Mouse (Mus musculus): ENCODE measurements at regions not wholly inside any gene's neighbourhood (a gene's known extent, or its start where the extent isn't known, plus 50 kb on each side); places are given as distances from the start of the nearest gene placed in this dataset.

- no peak overlapping the region for H3K4me3 ChIP-seq (ENCODE audit: low read depth, low read length)
- H3K27ac ChIP-seq (ENCODE audit: insufficient read depth, low read depth, low read length): no peak overlapping the region
- H3K27me3 ChIP-seq (ENCODE audit: control insufficient read depth, insufficient read depth, low read length): no peaks in the 10 kb centered on the region
- no peak for TF ChIP-seq POLR2A (IDR thresholded peaks at IDR 0.05; ENCODE audit: low read depth, low read length)
- TF ChIP-seq CTCF (IDR thresholded peaks at IDR 0.05; ENCODE audit: extremely low read depth, insufficient read length, insufficient replicate concordance, low read depth, low read length): no peak
- no peaks in the 10 kb centered on the region for H3K4me1 ChIP-seq (ENCODE audit: control insufficient read depth, insufficient read depth, insufficient read length, low read length)
- no peaks in the 10 kb centered on the region for H3K36me3 ChIP-seq (ENCODE audit: control insufficient read depth, insufficient read depth, low read length)
- WGBS: 84% methylated on average over 4 of the region's 4 CpGs
Measured at GRCm38 (mm10) chr12:15932067-15932466, 115.3 kb upstream of the Trib2 start.

DNA sequence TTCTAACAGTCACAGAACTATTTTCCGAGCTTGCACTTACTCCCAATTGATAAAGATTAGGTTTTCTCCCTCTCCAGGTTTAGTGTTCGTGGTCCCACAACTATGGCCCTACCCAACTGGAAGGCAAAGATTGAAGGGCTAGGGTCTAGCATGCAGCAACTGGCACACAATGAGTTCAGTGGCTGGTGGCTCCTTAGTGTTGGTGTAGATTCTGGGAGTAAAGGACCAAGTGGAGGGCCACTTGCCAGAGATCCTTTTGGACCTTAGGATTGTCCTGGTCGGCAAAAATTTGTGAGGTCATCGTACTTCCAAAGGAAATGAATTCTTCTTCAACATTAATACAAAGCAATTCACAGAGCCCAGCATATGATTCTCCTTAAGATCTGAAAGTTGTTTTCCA is 114.8 kb upstream of the Trib2 start:
- TF ChIP-seq CTCF (IDR thresholded peaks at IDR 0.05; ENCODE audit: extremely low read depth, insufficient read length, insufficient replicate concordance, low read depth, low read length) (no peak), POLR2A (IDR thresholded peaks at IDR 0.05; ENCODE audit: low read depth, low read length) (no peak)
- WGBS: 90% methylated on average over 4 of the region's 4 CpGs
- Histone ChIP-seq H3K4me3 (ENCODE audit: low read depth, low read length) (no peak overlapping the region), H3K36me3 (ENCODE audit: control insufficient read depth, insufficient read depth, low read length) (no peaks in the 10 kb centered on the region), H3K4me1 (ENCODE audit: control insufficient read depth, insufficient read depth, insufficient read length, low read length) (no peaks in the 10 kb centered on the region), H3K27ac (ENCODE audit: insufficient read depth, low read depth, low read length) (no peak overlapping the region), H3K27me3 (ENCODE audit: control insufficient read depth, insufficient read depth, low read length) (no peaks in the 10 kb centered on the region)

GRCm38 (mm10) chr12:15930155-15930554 is 113.4 kb upstream of the Trib2 start:
- Histone ChIP-seq H3K27ac (ENCODE audit: insufficient read depth, low read depth, low read length) (no peak overlapping the region), H3K36me3 (ENCODE audit: control insufficient read depth, insufficient read depth, low read length) (no peaks in the 10 kb centered on the region), H3K4me3 (ENCODE audit: low read depth, low read length) (no peak overlapping the region), H3K27me3 (ENCODE audit: control insufficient read depth, insufficient read depth, low read length) (no peaks in the 10 kb centered on the region), H3K4me1 (ENCODE audit: control insufficient read depth, insufficient read depth, insufficient read length, low read length) (no peaks in the 10 kb centered on the region)
- WGBS: 93% methylated on average over 3 of the region's 3 CpGs
- TF ChIP-seq POLR2A (IDR thresholded peaks at IDR 0.05; ENCODE audit: low read depth, low read length) (no peak), CTCF (IDR thresholded peaks at IDR 0.05; ENCODE audit: extremely low read depth, insufficient read length, insufficient replicate concordance, low read depth, low read length) (no peak)

DNA sequence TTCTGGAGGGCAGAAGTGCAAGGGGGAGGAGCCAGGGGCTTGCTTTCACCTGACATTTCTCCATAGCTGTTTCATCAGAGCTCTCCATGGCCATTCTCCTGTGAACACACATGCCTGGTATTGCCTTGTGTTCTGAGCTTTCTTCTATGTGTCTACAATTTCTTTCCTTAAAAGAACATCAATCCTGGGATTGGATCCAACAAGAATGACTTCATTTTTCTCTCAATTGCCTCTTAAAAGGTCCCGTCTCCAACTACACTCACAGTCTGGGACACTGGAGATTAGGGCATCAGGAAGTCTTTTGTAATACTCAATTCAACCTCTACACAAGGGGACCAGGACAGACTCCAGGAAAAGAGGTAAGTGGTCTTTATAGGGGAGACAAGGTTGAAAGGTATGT is 112.8 kb upstream of the Trib2 start:
- no peak overlapping the region for H3K27ac ChIP-seq (ENCODE audit: insufficient read depth, low read depth, low read length)
- no peaks in the 10 kb centered on the region for H3K27me3 ChIP-seq (ENCODE audit: control insufficient read depth, insufficient read depth, low read length)
- H3K4me1 ChIP-seq (ENCODE audit: control insufficient read depth, insufficient read depth, insufficient read length, low read length): no peaks in the 10 kb centered on the region
- H3K4me3 ChIP-seq (ENCODE audit: low read depth, low read length): no peak overlapping the region
- WGBS: 78% methylated on average over 1 of the region's 1 CpGs
- TF ChIP-seq CTCF (IDR thresholded peaks at IDR 0.05; ENCODE audit: extremely low read depth, insufficient read length, insufficient replicate concordance, low read depth, low read length): no peak
- no peak for TF ChIP-seq POLR2A (IDR thresholded peaks at IDR 0.05; ENCODE audit: low read depth, low read length)
- no peaks in the 10 kb centered on the region for H3K36me3 ChIP-seq (ENCODE audit: control insufficient read depth, insufficient read depth, low read length)

GRCm38 (mm10) chr12:15918291-15918690 is 101.6 kb upstream of the Trib2 start:
- TF ChIP-seq CTCF (IDR thresholded peaks at IDR 0.05; ENCODE audit: extremely low read depth, insufficient read length, insufficient replicate concordance, low read depth, low read length): no peak
- TF ChIP-seq POLR2A (IDR thresholded peaks at IDR 0.05; ENCODE audit: low read depth, low read length): no peak
- H3K4me1 ChIP-seq (ENCODE audit: control insufficient read depth, insufficient read depth, insufficient read length, low read length): no peaks in the 10 kb centered on the region
- H3K36me3 ChIP-seq (ENCODE audit: control insufficient read depth, insufficient read depth, low read length): no peaks in the 10 kb centered on the region
- H3K27ac ChIP-seq (ENCODE audit: insufficient read depth, low read depth, low read length): no peak overlapping the region
- H3K27me3 ChIP-seq (ENCODE audit: control insufficient read depth, insufficient read depth, low read length): no peaks in the 10 kb centered on the region
- H3K4me3 ChIP-seq (ENCODE audit: low read depth, low read length): no peak overlapping the region
- WGBS: 58% methylated on average over 1 of the region's 1 CpGs

DNA sequence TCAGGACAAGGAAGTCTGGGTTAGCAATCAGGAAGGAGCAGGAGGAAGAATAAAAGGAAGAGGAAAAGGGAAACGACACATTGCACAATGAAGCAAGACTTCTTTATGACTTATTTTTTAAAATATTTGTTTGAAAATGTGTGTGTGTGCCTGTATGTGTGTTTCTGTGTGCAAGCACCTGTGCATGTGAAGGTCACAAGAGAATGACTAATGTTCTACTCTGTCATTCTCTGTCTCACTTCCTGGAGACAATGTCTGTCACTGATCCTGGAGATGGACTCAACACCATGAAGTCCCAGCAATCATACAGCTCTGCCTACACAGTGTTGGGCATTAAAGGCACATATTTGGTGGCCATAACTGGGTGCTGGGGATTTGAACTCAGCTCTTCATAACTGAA is 96.2 kb upstream of the Trib2 start:
- no peak overlapping the region for H3K4me3 ChIP-seq (ENCODE audit: low read depth, low read length)
- TF ChIP-seq CTCF (IDR thresholded peaks at IDR 0.05; ENCODE audit: extremely low read depth, insufficient read length, insufficient replicate concordance, low read depth, low read length) (no peak), POLR2A (IDR thresholded peaks at IDR 0.05; ENCODE audit: low read depth, low read length) (no peak)
- H3K27me3 ChIP-seq (ENCODE audit: control insufficient read depth, insufficient read depth, low read length): no peaks in the 10 kb centered on the region
- H3K36me3 ChIP-seq (ENCODE audit: control insufficient read depth, insufficient read depth, low read length): no peaks in the 10 kb centered on the region
- 79% methylated on average over 1 of the region's 1 CpGs for WGBS
- no peaks in the 10 kb centered on the region for H3K4me1 ChIP-seq (ENCODE audit: control insufficient read depth, insufficient read depth, insufficient read length, low read length)
- H3K27ac ChIP-seq (ENCODE audit: insufficient read depth, low read depth, low read length): no peak overlapping the region

- H3K27me3 ChIP-seq (ENCODE audit: control insufficient read depth, insufficient read depth, low read length): no peaks in the 10 kb centered on the region
- H3K4me1 ChIP-seq (ENCODE audit: control insufficient read depth, insufficient read depth, insufficient read length, low read length): no peaks in the 10 kb centered on the region
- 73% methylated on average over 3 of the region's 3 CpGs for WGBS
Measured at GRCm38 (mm10) chr12:15912491-15912890, 95.8 kb upstream of the Trib2 start.

More at GRCm38 (mm10) chr12:15912491-15912890, 95.8 kb upstream of the Trib2 start:
- Histone ChIP-seq H3K4me3 (ENCODE audit: low read depth, low read length) (no peak overlapping the region), H3K36me3 (ENCODE audit: control insufficient read depth, insufficient read depth, low read length) (no peaks in the 10 kb centered on the region), H3K27ac (ENCODE audit: insufficient read depth, low read depth, low read length) (no peak overlapping the region)
- TF ChIP-seq CTCF (IDR thresholded peaks at IDR 0.05; ENCODE audit: extremely low read depth, insufficient read length, insufficient replicate concordance, low read depth, low read length) (no peak), POLR2A (IDR thresholded peaks at IDR 0.05; ENCODE audit: low read depth, low read length) (no peak)

Measured in small intestine, adult 2 months (tissue).